Mouse (Mus musculus) hindlimb bud, embryonic 11.5 days (tissue): Measurements from ENCODE around the gene Icam4.
"Not testable (repeated sequence)": the region's sequence is repeated elsewhere in the genome, so short reads cannot be mapped to it uniquely, and the experiment has no call there.

Source experiments
- DNase-seq: peaks from one replicate; pipeline ENCODE4 v3.0.0-alpha.2; 2012; ENCODE audit warnings: low read depth, low spot score; ENCODE audit errors: extremely low spot score

Gene Icam4

GRCm38 (mm10) chr9:21034481-21035085 is 5.4 kb downstream of the Icam4 start:
- DNase-seq = no peak

- DNase-seq = no peak
Observed at GRCm38 (mm10) chr9:21035586-21035985, 6.4 kb downstream of the Icam4 start.

- no peak for DNase-seq
Observed at GRCm38 (mm10) chr9:21036161-21036560, 7.0 kb downstream of the Icam4 start.

- DNase-seq = no peak
Observed at GRCm38 (mm10) chr9:21036666-21037065, 7.5 kb downstream of the Icam4 start.

- DNase-seq = no peak
Observed at GRCm38 (mm10) chr9:21037481-21037891, 8.3 kb downstream of the Icam4 start.

GRCm38 (mm10) chr9:21039779-21040178 is 10.6 kb downstream of the Icam4 start:
- DNase-seq = no peak

GRCm38 (mm10) chr9:21041308-21041707 is 12.1 kb downstream of the Icam4 start:
- no peak for DNase-seq

GRCm38 (mm10) chr9:21043563-21043962 is 14.4 kb downstream of the Icam4 start:
- no peak for DNase-seq

- not testable (repeated sequence) for DNase-seq
Observed at GRCm38 (mm10) chr9:21044785-21045184, 15.6 kb downstream of the Icam4 start.

GRCm38 (mm10) chr9:21045235-21045634 is 16.1 kb downstream of the Icam4 start:
- DNase-seq = no peak

- no peak for DNase-seq
Observed at GRCm38 (mm10) chr9:21051578-21051977, 22.4 kb downstream of the Icam4 start.

GRCm38 (mm10) chr9:21062928-21063327 is 33.8 kb downstream of the Icam4 start:
- no peak for DNase-seq

GRCm38 (mm10) chr9:21067006-21067684 is 38.0 kb downstream of the Icam4 start, which contains the start of gene Zglp1:
Gene Zglp1 (minus strand): TSS chr9:21067093.
- DNase-seq = no peak

GRCm38 (mm10) chr9:21072641-21073040 is 43.5 kb downstream of the Icam4 start:
- DNase-seq = peak; percentile 8

GRCm38 (mm10) chr9:21073044-21073840 is 44.1 kb downstream of the Icam4 start, which contains the start of the genes Gm49373 and Fdx1l:
Gene Gm49373 (minus strand): TSS chr9:21073096.
Gene Fdx1l (minus strand): TSS chr9:21073614.
- peak; percentile 61 for DNase-seq

- DNase-seq = no peak
Observed at GRCm38 (mm10) chr9:21074173-21074572, 45.0 kb downstream of the Icam4 start.

- DNase-seq = no peak
Observed at GRCm38 (mm10) chr9:21075625-21076024, 46.5 kb downstream of the Icam4 start.
